Mouse (Mus musculus): ENCODE results near the gene Ice1.

Ice1 gene

GRCm38 (mm10) chr13:70532719-70533118 is 104.7 kb downstream of the Ice1 start:
- H3K4me3 ChIP-seq (replicated peaks; ENCODE audit: low read length): no peak overlapping the region
- no peaks in the 10 kb centered on the region for H3K36me3 ChIP-seq (ENCODE audit: insufficient read depth, low read length)
- TF ChIP-seq NANOG (IDR thresholded peaks at IDR 0.05; ENCODE audit: borderline replicate concordance, low read length) (no peak), CTCF (conservative IDR thresholded peaks at IDR 0.05; ENCODE audit: low read length) (no peak), POU5F1 (IDR thresholded peaks at IDR 0.05; ENCODE audit: borderline replicate concordance, low read length) (no peak)
- no peaks in the 10 kb centered on the region for H3K27me3 ChIP-seq (ENCODE audit: insufficient read depth, low read length)
- 0 out of 2 replicates have a peak, but pooled peaks cover 3% of the 10 kb centered on the region for H3K9me3 ChIP-seq (ENCODE audit: low read length)
- H3K4me1 ChIP-seq (replicated peaks; ENCODE audit: low read depth, low read length): no peaks in the 10 kb centered on the region

DNA sequence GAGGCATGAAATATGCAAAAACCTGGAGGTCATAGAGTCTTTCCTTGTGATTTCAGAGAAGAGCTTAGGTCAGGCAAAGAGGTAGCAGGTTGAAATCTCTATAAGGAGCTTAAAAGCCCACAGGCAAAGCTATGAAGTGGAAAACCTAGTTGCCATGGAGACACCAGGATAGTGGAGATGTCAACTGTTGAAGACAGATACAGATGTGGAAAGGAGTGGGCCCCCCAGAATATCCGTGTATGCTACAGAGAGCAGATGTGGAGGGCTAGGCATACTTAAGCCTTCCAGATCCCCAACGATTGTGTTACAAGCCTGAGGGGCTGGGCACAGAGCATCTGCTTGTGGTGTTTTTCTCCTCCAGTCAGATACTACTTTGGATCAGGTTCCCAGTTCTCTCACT is 119.8 kb downstream of the Ice1 start:
- H3K27me3 ChIP-seq (ENCODE audit: insufficient read depth, low read length): no peaks in the 10 kb centered on the region
- no peaks in the 10 kb centered on the region for H3K4me1 ChIP-seq (replicated peaks; ENCODE audit: low read depth, low read length)
- no peaks in the 10 kb centered on the region for H3K36me3 ChIP-seq (ENCODE audit: insufficient read depth, low read length)
- H3K4me3 ChIP-seq (replicated peaks; ENCODE audit: low read length): no peak overlapping the region
- TF ChIP-seq POU5F1 (IDR thresholded peaks at IDR 0.05; ENCODE audit: borderline replicate concordance, low read length) (no peak), CTCF (conservative IDR thresholded peaks at IDR 0.05; ENCODE audit: low read length) (no peak), NANOG (IDR thresholded peaks at IDR 0.05; ENCODE audit: borderline replicate concordance, low read length) (no peak)
- H3K9me3 ChIP-seq (ENCODE audit: low read length): 0 out of 2 replicates have a peak, but pooled peaks cover 7% of the 10 kb centered on the region

DNA sequence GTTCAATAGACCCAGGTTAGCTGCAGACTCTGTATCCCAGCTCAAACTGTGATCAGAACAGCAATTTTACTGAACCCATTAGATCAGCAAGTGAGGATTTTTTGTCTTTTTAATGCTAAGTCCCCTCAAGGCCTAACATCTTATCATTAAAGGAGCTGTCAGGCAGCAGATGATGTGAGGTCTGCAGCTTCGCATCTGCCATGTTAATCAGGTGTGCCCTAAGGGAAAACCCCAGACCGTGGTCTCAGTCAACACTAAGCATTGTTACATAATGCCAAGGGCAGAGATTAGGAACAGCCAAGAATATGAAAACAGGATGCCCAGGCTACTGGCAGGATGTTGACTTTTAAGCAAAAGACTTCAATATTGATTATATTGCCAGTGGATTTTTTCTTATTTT is 122.4 kb downstream of the Ice1 start:
- no peak overlapping the region for H3K4me3 ChIP-seq (replicated peaks; ENCODE audit: low read length)
- H3K9me3 ChIP-seq (ENCODE audit: low read length): 0 out of 2 replicates have a peak, but pooled peaks cover 7% of the 10 kb centered on the region
- TF ChIP-seq NANOG (IDR thresholded peaks at IDR 0.05; ENCODE audit: borderline replicate concordance, low read length) (no peak), CTCF (conservative IDR thresholded peaks at IDR 0.05; ENCODE audit: low read length) (no peak), POU5F1 (IDR thresholded peaks at IDR 0.05; ENCODE audit: borderline replicate concordance, low read length) (no peak)
- no peaks in the 10 kb centered on the region for H3K4me1 ChIP-seq (replicated peaks; ENCODE audit: low read depth, low read length)
- no peaks in the 10 kb centered on the region for H3K36me3 ChIP-seq (ENCODE audit: insufficient read depth, low read length)
- H3K27me3 ChIP-seq (ENCODE audit: insufficient read depth, low read length): no peaks in the 10 kb centered on the region

GRCm38 (mm10) chr13:70510199-70510598 is 127.2 kb downstream of the Ice1 start:
- H3K4me1 ChIP-seq (replicated peaks; ENCODE audit: low read depth, low read length): no peaks in the 10 kb centered on the region
- no peak overlapping the region for H3K4me3 ChIP-seq (replicated peaks; ENCODE audit: low read length)
- TF ChIP-seq NANOG (IDR thresholded peaks at IDR 0.05; ENCODE audit: borderline replicate concordance, low read length) (no peak), CTCF (conservative IDR thresholded peaks at IDR 0.05; ENCODE audit: low read length) (peak; percentile 55), POU5F1 (IDR thresholded peaks at IDR 0.05; ENCODE audit: borderline replicate concordance, low read length) (no peak)
- H3K27me3 ChIP-seq (ENCODE audit: insufficient read depth, low read length): no peaks in the 10 kb centered on the region
- no peaks in the 10 kb centered on the region for H3K9me3 ChIP-seq (ENCODE audit: low read length)
- H3K36me3 ChIP-seq (ENCODE audit: insufficient read depth, low read length): no peaks in the 10 kb centered on the region

GRCm38 (mm10) chr13:70509375-70510016 is 127.9 kb downstream of the Ice1 start:
- Histone ChIP-seq H3K4me3 (replicated peaks; ENCODE audit: low read length) (no peak overlapping the region), H3K4me1 (replicated peaks; ENCODE audit: low read depth, low read length) (no peaks in the 10 kb centered on the region), H3K36me3 (ENCODE audit: insufficient read depth, low read length) (no peaks in the 10 kb centered on the region), H3K27me3 (ENCODE audit: insufficient read depth, low read length) (no peaks in the 10 kb centered on the region), H3K9me3 (ENCODE audit: low read length) (no peaks in the 10 kb centered on the region)
- TF ChIP-seq NANOG (IDR thresholded peaks at IDR 0.05; ENCODE audit: borderline replicate concordance, low read length): no peak

DNA sequence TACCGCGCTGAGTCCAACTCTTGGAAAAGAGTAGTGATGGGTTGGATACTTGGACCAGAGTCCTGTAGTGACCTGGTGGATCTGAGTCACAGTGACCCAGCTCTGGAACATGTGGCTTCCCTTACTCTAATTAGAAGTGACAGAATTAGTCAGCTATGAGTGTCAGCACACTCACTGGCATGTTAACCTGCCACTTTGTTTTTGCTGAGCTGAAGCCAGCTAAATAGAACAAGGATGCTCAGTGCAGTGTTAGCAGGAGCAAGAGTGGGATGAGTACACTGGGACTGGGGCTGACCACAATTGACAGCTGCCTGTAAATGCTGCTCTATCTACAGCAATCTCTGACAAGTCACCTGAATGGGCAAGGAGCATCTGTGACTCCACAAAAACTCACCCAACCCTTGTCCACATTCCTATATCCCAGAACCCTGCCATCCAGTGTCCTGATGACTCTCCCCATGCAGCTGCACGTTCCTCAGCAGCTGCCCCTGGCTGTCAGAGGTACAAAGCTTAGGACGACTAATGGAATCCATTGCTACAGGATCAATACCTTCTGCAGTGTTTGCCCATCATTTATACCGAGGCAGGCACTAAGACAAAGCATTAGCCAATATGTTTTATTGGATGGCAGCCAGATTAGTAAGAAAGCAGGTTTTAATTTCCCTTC is 128.6 kb downstream of the Ice1 start:
- no peaks in the 10 kb centered on the region for H3K9me3 ChIP-seq (ENCODE audit: low read length)

More for the DNA sequence above, 128.6 kb downstream of the Ice1 start:
- H3K36me3 ChIP-seq (ENCODE audit: insufficient read depth, low read length): no peaks in the 10 kb centered on the region
- no peak for TF ChIP-seq CTCF (conservative IDR thresholded peaks at IDR 0.05; ENCODE audit: low read length)
- TF ChIP-seq POU5F1 (IDR thresholded peaks at IDR 0.05; ENCODE audit: borderline replicate concordance, low read length): no peak
- no peak for TF ChIP-seq NANOG (IDR thresholded peaks at IDR 0.05; ENCODE audit: borderline replicate concordance, low read length)
- no peak overlapping the region for H3K4me3 ChIP-seq (replicated peaks; ENCODE audit: low read length)
- H3K27me3 ChIP-seq (ENCODE audit: insufficient read depth, low read length): no peaks in the 10 kb centered on the region
- H3K4me1 ChIP-seq (replicated peaks; ENCODE audit: low read depth, low read length): no peaks in the 10 kb centered on the region
